Mouse (Mus musculus) bone marrow macrophage, adult 2 months (primary cell): ENCODE data around the gene Lmna.

Source experiments
- CTCF ChIP-seq: IDR thresholded peaks from 2 replicates; pipeline ENCODE4 v1.5.1; 2012; ENCODE audit warnings: low read depth, mild to moderate bottlenecking, low read length, moderate library complexity
- POLR2A ChIP-seq: IDR thresholded peaks from 2 replicates; pipeline ENCODE4 v1.6.1; 2012; ENCODE audit warnings: mild to moderate bottlenecking, low read depth, low read length, borderline replicate concordance

GRCm38 (mm10) chr3:88520078-88520477, 10.3 kb upstream of the Lmna start:
- TF ChIP-seq CTCF (no peak), POLR2A (no peak)
